Mouse (Mus musculus): Measurements from ENCODE around the gene Ralgapa2.

The Ralgapa2 gene

GRCm38 (mm10) chr2:146299841-146300460 lies 212.2 kb downstream of the Ralgapa2 start:
- DNase-seq: no peak

DNA sequence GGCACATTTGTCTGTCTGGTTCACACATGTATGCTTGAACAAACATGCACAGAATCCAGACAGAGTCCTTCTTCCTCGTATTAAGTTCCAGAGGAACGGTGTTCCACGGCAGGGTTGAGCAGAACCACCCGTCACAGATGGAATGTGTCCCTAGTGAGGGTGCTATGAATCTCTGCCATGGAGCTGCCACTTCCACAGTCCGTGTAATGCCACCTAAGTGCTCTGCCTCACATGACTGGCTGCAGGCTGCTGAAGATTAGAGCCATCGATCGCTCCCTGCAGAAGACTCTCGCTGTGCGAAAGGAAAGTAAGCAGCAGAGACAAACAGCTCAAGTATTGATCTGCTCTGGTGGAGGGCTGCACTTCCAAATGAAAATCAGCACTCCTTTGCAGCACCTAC lies 218.6 kb downstream of the Ralgapa2 start:
- DNase-seq: no peak

DNA sequence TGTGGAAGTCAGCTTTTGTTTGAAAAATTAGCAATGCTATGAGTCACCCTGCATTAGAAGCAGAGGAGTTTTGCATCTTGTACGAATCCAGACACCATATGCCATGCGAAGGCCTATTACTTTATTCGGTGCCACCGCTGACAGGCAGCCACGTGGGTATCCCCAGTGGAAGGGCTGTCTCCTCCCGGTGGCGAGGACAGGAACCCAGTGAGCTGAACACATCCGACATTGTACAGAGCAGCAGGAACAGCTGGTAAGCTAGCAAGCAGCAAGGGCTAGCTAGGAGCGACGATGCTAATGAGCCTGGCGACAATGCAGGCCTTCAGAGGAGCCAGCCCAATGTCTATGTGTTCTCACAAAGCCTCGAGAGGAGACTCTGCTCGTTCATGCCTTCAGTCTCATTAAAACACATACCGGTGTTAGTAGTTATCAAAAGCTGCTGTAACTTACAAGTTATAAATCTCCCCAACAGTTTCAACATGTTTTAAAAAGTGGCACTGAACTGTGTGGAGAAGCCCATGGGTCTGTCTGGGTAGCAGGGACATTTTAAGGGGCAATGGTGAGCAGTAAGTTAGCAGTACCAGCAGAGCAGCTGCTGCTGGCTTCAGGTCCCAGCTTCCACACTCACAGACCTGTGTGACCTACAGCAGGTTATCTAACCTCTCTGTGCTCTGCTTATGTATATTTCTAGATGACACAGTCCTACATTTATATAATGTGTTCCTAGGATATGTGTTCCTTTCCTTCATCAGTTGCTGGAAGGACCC lies 221.1 kb downstream of the Ralgapa2 start:
- peak in 1 of 2 experiments; percentile 8 for DNase-seq

DNA sequence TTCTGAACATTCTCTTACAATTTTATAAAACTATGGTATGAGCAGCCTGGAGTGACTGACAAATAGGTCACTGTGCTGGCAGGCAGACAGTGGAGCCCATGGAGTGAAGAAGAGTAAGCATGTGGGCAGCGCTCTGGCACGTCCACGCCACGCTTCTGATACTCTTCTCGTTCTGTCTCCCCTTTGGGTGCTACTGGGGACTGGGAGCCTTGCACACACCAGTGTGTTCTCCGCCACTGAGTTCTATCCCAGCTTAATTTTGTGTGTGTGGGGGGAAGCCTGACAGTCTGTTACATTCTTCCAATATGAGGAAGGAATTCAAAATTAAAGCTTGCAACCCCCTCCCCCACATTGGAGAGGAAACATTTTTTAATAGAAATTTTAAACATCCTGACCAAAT lies 221.8 kb downstream of the Ralgapa2 start:
- no peak for DNase-seq

DNA sequence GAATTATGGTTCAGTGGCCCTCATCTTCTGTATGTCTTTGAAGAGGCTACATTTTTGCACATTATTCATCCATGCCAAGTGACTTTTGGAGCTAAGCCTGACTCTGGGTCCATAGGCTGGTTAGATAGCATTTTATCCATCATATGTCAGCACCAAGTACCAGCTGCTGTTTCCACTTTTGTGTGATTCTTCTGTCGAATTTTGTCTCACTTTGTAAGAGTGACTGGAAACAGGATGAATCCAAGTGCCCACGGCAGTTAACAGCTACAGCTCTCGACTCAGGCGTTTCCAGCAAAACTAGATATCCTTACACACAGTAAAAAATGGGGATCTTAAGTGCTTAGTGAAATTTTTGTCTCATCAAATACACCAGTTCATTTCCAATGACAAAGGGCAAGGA lies 222.8 kb downstream of the Ralgapa2 start:
- DNase-seq: no peak

DNA sequence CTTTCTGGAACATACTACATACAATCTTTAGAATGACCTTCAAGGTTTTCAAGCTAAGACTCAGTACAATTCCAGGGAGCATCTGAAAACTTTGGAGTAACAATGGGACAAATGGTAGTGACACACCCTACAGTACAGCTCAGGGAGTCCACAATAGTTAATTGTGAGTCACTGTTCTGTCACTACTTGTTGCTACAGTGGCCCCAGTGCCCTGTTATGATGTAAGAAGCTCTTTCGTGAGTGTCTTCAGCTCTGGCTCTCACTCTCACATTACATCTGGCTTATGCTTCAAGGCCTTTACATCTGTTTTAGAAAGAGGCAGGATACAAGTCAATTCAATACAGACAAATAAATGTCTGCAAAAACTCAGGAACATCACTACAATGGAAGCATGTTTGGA lies 223.8 kb downstream of the Ralgapa2 start:
- DNase-seq: no peak

- no peak for DNase-seq
These were observed 224.6 kb downstream of the Ralgapa2 start for GRCm38 (mm10) chr2:146287531-146287930.

- no peak for DNase-seq
These were observed 230.8 kb downstream of the Ralgapa2 start for GRCm38 (mm10) chr2:146281346-146281745.

DNA sequence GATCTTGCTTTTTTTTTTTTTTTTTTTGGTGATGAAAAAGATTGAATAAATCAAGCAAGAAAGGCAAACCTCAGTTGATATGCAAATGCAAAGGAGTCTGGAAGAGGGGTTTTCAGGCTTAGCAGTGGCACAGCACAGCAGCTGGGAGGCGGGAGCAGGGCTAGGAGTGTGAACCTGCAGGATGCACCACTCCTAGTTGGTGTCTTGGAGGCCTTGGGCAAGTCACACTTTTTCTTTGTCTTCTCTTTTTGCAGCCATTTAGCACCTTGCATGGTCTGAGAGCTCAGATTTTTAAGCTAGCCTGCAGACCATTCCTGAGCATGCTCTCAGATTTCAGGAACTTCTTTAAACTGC lies 231.2 kb downstream of the Ralgapa2 start:
- DNase-seq: no peak

DNA sequence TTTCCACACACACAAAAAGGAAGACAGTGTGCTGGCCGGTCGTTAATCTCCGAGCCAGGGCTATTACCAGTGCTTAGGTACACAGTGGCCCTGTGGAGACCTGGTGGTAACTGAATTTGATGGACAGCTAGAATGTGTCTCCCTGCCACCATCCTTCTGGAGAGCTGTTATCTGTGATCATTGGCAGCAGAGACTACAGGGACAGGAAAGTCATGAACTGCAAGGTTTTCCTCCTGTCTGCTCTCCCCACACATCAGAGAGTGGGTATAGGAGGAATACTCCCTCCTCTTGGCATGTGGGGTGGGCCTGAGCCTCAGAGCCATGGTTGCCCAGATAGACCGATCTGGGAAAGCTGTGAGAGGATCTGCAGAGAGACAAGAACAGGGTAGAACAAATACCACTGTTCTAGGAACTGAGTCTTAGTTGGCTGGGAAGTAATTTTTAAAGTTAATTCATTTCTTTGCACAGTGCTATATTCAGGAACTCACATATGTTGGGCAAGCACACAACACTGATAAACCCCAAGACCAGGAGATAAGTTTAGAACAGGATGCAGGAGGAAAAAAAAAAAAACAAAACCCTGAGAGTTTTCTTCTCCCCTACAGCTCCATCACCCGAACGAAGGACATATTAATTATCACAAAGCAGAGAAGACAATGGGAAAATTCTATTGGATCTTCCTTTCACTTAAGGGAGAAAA lies 231.8 kb downstream of the Ralgapa2 start:
- DNase-seq: no peak

- DNase-seq: no peak
These were observed 232.5 kb downstream of the Ralgapa2 start for GRCm38 (mm10) chr2:146279430-146280220.

- peak in 1 of 2 experiments; percentile 17 for DNase-seq
These were observed 233.8 kb downstream of the Ralgapa2 start for GRCm38 (mm10) chr2:146278381-146278780.

- no peak for DNase-seq
These were observed 245.6 kb downstream of the Ralgapa2 start for GRCm38 (mm10) chr2:146266539-146266938.

GRCm38 (mm10) chr2:146265045-146265444 lies 247.1 kb downstream of the Ralgapa2 start:
- no peak for DNase-seq

DNA sequence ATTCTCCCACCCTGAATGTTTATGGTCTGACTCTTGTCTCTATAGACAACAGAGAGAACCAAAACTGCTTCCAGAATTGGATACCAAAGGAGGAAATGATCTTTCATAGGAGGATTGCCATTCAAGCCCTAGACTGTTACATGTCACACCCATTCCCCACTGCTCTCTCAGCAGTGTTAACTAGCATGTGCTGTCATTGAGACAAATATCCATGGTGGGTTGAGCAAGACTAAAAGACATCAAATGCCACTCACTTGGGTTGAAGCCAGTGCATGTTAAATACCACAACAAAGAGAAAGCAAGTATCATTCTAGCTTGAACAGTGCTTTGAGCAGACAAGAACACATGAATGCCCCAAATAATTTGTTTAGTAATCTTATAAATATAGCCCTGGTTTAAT lies 249.2 kb downstream of the Ralgapa2 start:
- no peak for DNase-seq

DNA sequence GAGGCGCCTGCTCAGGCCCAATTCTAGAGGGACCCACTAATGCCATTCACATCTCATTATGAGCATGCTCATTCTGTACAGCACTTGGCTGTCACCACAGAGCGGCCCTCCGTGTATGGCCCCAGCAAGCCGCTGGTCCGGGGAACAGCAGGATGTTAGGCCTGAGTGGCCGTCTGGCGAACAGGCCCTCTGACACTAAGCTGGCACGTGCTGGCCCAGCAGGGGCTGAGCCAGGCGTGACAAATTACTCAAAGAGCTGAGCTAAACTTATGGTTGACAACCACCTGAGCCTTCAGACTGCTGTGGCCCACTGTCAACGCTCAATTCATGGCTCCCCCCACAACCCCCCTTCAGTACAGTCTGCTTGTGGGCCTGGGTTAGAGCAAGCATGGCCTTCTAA lies 249.9 kb downstream of the Ralgapa2 start:
- DNase-seq: peak; percentile 32 to 57

- no peak for DNase-seq
These were observed 251.0 kb downstream of the Ralgapa2 start for GRCm38 (mm10) chr2:146261146-146261545.

GRCm38 (mm10) chr2:146259787-146260560 lies 252.2 kb downstream of the Ralgapa2 start:
- DNase-seq: no peak

GRCm38 (mm10) chr2:146258736-146259469 lies 253.2 kb downstream of the Ralgapa2 start:
- DNase-seq: no peak

DNA sequence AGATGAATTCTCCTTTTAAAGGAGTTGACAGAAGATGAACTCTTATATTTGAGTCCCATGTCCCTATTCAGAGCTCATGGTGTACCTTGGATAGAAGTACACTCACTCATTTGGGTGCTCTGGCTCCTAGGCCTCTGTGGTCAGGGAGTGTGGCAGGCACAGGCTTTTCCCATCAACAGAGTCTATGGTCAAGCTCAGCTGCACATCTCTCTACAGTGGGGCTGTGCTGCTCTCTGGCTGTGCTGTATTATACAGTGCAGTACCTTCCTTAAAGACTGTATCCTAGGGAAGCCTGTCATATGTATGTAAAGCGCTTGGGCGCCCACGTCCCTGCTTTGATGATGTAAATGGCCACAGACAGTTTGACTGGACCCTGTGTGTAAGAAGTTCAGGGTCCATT lies 254.5 kb downstream of the Ralgapa2 start:
- DNase-seq: no peak

DNA sequence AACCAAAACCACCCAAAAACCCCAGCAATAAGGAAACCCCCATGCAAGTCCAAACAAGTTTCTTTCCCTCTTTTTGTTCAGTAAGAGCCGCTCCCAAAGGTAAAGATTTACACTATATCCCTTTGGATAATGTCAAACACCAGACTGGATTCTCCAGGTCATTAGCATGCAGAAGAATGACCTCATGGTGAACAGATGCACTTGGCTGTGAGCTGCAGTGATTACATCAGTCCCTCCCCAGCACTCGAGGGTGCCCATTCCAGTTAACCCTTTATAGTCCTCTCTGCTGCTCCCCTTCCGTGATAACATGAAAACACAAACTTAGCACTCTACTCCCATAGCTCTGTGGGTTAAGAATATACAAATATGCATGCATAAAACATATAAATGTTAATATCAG lies 255.1 kb downstream of the Ralgapa2 start:
- DNase-seq: no peak
